Mouse (Mus musculus) heart, adult 2 months (tissue): ENCODE results near the gene Gpr108.

ENCODE experiments used
- CTCF ChIP-seq: fragments of 200-600 bp; IDR thresholded peaks from 2 replicates; pipeline ENCODE4 v1.8.1; 2022; ENCODE audit warnings: antibody characterized with exemption, mild to moderate bottlenecking, moderate library complexity
- EP300 ChIP-seq: fragments of 200-500 bp; IDR thresholded peaks from 2 replicates; pipeline ENCODE4 v1.6.1; 2011; ENCODE audit warnings: low read depth, low read length, control low read depth; ENCODE audit not compliant: insufficient read depth
- POLR2A ChIP-seq: fragments of 200-500 bp; IDR thresholded peaks from 2 replicates; pipeline ENCODE4 v1.6.1; 2011; ENCODE audit warnings: mild to moderate bottlenecking, low read depth, low read length, control low read depth; ENCODE audit not compliant: insufficient read depth

DNA sequence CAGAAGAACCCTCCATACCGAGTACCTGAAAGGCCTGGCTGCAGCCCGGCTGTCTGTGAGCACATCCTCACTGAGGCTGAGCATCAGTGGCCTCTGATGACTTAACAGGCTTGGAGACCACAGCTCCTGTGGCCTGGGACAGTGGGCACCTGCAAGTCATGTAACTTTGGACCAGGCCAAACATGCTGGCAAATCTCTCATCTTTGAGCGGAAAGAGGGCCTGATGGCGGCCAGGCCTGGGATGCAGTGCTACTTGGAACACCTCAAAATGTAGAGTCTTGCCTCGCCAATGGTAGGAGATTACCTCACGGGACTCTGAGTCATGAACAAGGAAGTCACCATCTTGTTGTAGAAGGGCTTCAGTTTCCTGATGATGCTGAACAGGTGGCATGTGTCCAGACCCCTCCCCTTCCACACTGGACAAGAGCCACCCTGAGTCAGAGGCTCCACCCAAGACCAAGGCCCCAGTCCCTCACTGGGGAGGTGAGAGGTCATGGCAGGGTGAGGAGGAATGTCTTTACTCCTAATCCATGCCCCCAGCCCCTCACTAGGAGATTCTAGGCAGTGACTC is 19.4 kb upstream of the Gpr108 start:
- no peak for TF ChIP-seq EP300
- no peak for TF ChIP-seq CTCF
- no peak for TF ChIP-seq POLR2A
